Mouse (Mus musculus) embryo, embryonic 10.5 days (tissue): Measurements from ENCODE around the gene Cc2d2b.
A peak's percentile ranks its signal among the peaks of the same experiment; 100 is the strongest.

Source experiments
- DNase-seq: peaks from one replicate; pipeline ENCODE4 v3.0.0-alpha.2; 2015; ENCODE audit warnings: low spot score

Cc2d2b gene

GRCm38 (mm10) chr19:40832361-40832760, 83.8 kb downstream of the Cc2d2b start:
- no peak for DNase-seq

DNA sequence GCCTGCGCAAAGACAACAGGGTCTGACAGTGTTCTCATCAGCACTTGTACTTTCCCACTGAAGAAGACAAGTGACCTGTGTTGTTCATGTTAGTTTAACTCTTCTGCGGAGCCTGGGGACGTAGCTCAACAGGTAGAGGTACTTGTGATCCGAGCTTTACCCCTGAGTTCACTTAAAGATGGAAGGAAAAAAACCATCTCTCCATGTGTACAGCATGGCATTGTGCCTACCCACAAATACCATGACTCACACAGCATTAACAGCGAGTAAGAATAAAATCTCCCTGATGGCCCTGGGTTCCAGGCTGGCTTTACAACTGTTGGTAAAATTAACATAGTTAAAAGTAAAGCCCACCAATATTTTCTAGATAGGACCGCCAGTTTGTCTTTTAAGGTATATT, 85.9 kb downstream of the Cc2d2b start:
- DNase-seq: no peak

DNA sequence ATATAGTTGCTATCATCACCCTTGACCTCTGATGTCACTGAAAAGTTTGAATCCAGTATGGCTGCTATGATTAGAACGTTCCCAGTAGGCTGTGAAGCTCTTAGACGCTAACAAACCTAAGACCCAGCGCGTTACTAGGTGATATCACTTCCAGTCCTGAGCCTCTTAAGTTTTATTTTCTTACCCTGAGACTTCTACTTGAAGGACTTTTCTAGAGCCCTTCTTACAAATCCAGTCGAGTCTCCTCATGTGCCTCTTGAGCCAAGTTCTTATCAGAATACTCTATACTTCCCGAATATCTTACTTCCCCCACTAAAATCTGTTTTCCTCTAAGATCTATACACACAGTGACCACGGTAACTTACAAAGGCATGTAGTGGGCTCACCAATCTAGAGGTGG, 89.7 kb downstream of the Cc2d2b start:
- DNase-seq: no peak

GRCm38 (mm10) chr19:40840303-40840702, 91.8 kb downstream of the Cc2d2b start:
- no peak for DNase-seq

DNA sequence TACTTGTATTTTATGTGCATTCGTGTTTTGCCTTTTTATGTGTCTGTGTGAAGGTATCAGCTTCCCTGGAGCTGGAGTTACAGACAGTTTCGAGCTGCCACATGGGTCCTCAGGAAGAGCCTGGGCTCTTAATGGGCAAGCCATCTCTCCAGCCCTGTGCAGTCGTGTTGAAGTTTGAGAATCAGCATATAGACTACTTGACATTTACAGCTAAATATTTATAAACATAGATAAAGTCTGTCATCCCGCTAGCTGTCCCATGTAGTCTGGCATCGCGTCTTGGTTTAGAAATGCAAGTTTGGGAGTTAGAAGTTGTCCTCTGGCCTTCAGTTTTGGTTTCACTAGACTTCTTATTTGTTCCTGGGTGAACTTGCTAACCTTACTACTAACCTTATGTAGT, 92.5 kb downstream of the Cc2d2b start:
- no peak for DNase-seq

DNA sequence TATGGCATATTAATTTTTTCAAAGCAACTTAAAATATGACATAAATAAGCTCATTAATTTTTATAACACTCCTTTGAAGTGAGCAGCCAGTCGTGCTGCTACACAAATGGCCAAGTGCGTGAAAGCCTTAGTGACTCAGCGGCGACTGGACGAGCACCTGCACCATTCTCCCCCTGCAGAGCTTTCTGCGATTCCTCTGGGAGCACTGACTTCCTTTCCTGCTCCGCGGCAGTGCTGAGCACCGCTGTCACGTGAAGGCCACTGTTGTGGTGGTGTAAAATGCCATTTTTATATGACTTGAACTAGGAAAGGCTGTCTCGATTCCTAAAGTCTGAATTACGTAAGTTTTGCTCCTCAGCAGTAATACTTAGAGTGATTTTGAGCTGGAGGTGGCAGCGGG, 93.0 kb downstream of the Cc2d2b start:
- no peak for DNase-seq

- DNase-seq: no peak
Observed at GRCm38 (mm10) chr19:40844731-40845130, 96.2 kb downstream of the Cc2d2b start.

DNA sequence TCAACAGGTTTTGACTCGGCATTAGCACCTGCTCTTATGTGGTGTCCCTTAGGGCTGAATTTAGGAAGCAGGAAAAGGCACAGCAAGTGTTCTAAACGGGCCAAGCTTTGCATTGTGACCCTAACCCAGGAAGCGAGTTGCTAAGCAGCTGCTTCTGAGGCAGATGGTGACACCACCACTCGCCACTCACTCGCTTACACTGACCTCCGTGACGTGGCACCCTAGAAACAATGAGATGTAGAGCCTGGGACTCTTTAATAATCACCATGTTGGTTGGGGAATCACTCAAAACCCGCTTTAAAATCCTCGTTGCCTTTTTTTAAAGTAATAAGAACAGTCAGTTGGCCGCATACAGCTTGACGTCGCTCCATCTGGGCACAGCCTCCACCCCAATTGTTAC, 100.8 kb downstream of the Cc2d2b start:
- DNase-seq: no peak

DNA sequence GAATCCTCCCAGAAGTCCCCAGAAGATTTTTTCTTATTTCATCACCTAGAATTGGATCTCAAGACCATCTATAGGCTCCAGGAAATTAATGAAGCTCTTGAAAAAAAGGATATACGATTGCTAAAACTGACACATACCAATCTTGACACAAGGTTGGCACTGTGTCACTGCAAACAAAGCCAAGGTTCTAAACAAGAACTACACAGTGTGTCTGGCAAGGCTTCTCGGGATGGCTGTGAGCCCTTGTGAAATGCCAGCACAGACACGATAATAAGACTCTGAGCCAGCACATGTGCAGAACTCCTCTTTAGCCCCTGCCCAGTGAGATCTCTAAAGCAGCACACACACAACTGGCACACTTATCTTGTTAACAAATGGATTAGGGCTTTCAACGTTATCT, 111.0 kb downstream of the Cc2d2b start:
- DNase-seq: no peak

DNA sequence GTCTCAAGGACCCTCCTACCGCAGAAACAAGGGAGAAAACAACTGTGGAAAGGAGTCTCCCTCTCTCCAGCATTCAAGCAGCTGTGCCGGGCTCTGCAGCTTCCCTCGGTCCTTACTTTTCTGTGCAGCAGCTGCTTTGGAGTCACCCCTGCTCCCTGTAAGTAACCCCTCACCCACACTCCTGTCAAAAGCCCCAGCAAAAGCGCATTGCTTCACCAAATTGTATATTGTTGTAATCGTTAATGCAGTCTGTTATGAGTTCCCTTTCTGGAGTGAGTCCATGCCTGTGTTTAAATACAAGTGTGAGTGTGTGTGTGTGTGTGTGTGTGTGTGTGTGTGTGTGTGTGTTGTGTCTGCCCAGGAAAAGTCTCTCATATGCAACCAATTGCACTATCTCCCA, 119.7 kb downstream of the Cc2d2b start:
- no peak for DNase-seq

DNA sequence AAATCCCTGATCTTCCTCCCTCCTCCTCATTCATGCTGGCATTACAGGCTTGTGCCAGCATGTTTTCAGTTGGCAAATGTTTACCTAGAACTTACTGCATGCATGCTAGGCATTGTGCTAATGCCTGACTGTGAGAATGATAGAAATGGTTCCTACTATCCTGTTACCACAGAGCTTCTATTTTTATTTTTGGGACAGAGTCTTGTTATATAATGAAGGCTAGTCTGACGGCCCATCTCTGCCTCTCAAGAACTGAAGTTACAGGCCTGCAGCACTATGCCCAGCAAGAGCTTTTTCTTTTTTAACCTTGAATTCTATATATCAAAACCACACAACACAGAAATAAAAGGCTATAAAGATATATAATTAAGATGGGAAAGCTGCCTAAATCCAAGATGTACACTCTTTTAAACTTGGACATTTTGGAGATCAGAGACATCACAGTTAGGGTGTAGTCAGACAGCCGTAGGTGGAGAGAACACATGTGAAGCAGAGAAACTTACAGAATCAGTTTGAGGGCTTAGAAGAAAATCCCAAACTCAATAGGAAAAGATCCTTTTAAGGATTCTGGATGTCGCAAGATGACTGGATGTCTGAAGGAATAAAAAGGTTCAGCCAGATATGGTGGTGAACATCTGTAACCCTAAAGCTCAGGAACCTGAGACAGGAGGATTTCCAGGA, 121.0 kb downstream of the Cc2d2b start:
- DNase-seq: no peak

DNA sequence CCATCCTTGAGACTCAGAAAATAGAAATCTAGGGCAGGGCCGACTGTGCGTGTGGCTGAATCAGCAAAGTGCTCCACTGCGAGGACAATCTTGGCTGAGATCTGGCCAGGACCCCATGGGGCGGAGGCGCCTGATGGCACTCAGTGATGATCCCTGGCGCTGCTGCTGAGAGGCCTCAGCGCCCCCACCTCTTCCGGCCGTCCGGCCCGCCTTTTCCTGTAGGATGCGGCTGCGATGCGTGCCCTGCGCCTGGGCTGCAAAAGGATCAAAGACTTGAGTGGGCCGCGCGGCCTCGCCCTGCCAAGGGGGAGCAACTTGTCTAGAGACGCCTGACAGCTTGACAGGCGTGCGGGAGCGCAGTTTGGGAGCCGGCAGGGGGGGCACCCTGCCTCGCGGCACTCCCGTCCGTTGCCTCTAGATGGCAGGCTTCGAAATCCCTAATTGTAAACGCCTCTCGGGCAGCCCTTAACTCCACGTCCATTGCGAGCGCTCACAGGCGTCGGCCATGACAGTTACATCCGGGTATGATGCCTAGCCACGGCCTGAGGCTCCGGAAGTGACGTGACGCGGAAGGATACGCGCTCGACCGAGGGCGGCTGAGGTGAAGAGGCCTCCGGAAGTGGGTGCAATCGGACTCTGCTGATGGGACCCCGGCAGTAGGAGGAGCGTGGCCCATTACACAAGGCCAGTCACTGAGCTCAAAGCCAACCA, 124.6 kb downstream of the Cc2d2b start:
- DNase-seq: peak; percentile 97
